Mouse (Mus musculus): Measurements from ENCODE around the gene Stx18. TPM values are rescaled to one million over a fixed set of nuclear protein-coding genes. Genes with fewer than 3 reads are reported as not detected.

Stx18 gene
- polyA plus RNA-seq, 1 experiment from 2014 or later = 69.3 TPM

DNA sequence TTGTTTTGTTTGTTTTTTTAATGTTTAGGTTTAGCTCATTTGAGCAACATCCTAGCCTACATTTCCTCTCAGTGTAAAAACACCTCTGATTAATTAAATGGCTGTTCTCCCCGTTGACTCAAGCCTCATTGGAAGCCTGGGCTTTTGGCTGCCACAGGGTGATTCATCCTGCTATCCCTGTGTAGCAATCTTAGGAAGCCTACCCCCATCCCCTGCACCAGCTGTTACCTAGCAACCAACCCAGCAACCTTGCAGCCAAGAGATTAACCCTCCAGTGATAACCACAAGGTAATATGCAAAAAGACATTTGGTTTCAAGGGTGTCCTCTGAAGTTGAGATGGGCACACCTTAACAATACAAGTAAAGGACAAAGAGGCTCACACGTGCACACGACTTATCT, 112.7 kb downstream of the Stx18 start:
- Histone ChIP-seq H3K4me3 (no peak overlapping the region), H3K4me1 (no peaks in the 10 kb centered on the region), H3K36me3 (peaks cover 99% of the 10 kb centered on the region), H3K9me3 (0 out of 2 replicates have a peak, but pooled peaks cover 11% of the 10 kb centered on the region), H3K27ac (no peak overlapping the region), H3K9ac (no peak overlapping the region), H3K27me3 (no peaks in the 10 kb centered on the region), H3K4me2 (replicated peaks) (no peak overlapping the region)
- 64% methylated on average over 3 of the region's 3 CpGs for WGBS
- no peak for ATAC-seq (ENCODE audit: low FRiP score, low read depth)

DNA sequence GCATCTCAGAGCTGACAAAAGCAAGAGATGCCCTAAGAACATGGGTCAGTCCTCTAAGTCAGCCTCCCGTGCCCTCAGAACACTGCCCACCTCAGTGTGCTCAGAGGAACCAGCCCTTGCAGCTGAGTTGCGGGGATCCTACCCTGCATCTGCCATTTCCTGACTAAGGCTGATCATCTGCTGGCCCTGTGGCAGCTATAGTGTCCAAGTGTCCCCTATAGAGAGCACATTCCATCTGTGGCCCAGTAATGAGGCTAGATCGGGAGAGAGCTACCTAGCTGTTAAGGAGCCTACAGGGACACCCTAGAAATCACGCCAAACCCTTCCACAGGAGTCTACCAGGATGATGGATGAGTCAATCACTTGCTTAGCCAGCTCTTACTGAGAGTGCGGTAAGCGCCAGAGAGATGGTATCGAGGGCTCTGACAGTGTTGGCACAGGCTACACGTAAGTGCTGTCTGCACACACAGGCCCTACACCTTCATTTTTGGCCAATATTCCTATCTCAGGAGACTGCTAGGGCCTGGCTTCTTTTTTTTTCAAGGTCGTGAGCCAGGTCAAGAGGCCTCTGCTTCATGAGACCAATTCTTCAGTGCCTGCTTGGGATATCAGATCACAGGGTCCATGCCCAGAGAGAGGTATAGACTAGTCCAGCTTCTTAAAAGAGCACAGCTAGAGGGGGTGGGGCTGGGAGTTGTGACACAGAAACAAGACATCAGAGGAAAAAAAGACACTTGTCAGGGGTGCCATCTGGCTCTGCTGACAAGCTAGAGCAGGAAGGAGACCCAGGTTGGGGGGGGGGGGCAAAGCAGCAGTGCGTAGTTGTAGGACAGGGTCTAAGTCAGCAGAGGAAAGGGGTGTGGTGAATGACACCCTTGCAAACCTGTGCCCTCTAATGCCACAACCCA, 113.9 kb downstream of the Stx18 start:
- Histone ChIP-seq H3K4me3 (no peak overlapping the region), H3K4me1 (peaks cover 5% of the 10 kb centered on the region), H3K9me3 (0 out of 2 replicates have a peak, but pooled peaks cover 11% of the 10 kb centered on the region), H3K36me3 (peaks cover 99% of the 10 kb centered on the region), H3K27ac (no peak overlapping the region), H3K27me3 (no peaks in the 10 kb centered on the region), H3K9ac (no peak overlapping the region), H3K4me2 (replicated peaks) (no peak overlapping the region)
- ATAC-seq (ENCODE audit: low FRiP score, low read depth) = no peak
- 85% methylated on average over 10 of the region's 10 CpGs for WGBS

GRCm38 (mm10) chr5:38153636-38154035, 115.1 kb downstream of the Stx18 start:
- no peak for ATAC-seq (ENCODE audit: low FRiP score, low read depth)

GRCm38 (mm10) chr5:38157481-38158020, 119.0 kb downstream of the Stx18 start:
- H3K27ac ChIP-seq = no peak overlapping the region
- peak overlapping the region; percentile 89 for H3K4me3 ChIP-seq
- peak overlapping the region; percentile 94 for H3K9ac ChIP-seq
- peaks cover 20% of the 10 kb centered on the region for H3K4me1 ChIP-seq
- peaks cover 25% of the 10 kb centered on the region for H3K27me3 ChIP-seq
- H3K9me3 ChIP-seq = no peaks in the 10 kb centered on the region
- no peak for ATAC-seq (ENCODE audit: low FRiP score, low read depth)
- H3K36me3 ChIP-seq = peaks cover 53% of the 10 kb centered on the region
- 66% methylated on average over 9 of the region's 9 CpGs for WGBS
- peak overlapping the region; percentile 84 for H3K4me2 ChIP-seq (replicated peaks)

More at GRCm38 (mm10) chr5:38153636-38154035, 115.1 kb downstream of the Stx18 start:
- peaks cover 92% of the 10 kb centered on the region for H3K36me3 ChIP-seq
- no peaks in the 10 kb centered on the region for H3K27me3 ChIP-seq
- no peak overlapping the region for H3K4me2 ChIP-seq (replicated peaks)
- H3K4me3 ChIP-seq = no peak overlapping the region
- H3K9me3 ChIP-seq = 0 out of 2 replicates have a peak, but pooled peaks cover 11% of the 10 kb centered on the region
- H3K9ac ChIP-seq = no peak overlapping the region
- peaks cover 12% of the 10 kb centered on the region for H3K4me1 ChIP-seq
- WGBS = 87% methylated on average over 5 of the region's 5 CpGs
- H3K27ac ChIP-seq = no peak overlapping the region

GRCm38 (mm10) chr5:38158501-38158946, 120.0 kb downstream of the Stx18 start:
- Histone ChIP-seq H3K27ac (peak overlapping the region; percentile 73; the same call in 1 of the 2 replicates), H3K9ac (peak overlapping the region; percentile 94), H3K4me3 (peak overlapping the region; percentile 89), H3K36me3 (peaks cover 43% of the 10 kb centered on the region), H3K27me3 (peaks cover 26% of the 10 kb centered on the region), H3K4me1 (peaks cover 20% of the 10 kb centered on the region), H3K9me3 (no peaks in the 10 kb centered on the region), H3K4me2 (replicated peaks) (peak overlapping the region; percentile 84)
- peak; percentile 30 for ATAC-seq (ENCODE audit: low FRiP score, low read depth)
- 2% methylated on average over 17 of the region's 17 CpGs for WGBS

DNA sequence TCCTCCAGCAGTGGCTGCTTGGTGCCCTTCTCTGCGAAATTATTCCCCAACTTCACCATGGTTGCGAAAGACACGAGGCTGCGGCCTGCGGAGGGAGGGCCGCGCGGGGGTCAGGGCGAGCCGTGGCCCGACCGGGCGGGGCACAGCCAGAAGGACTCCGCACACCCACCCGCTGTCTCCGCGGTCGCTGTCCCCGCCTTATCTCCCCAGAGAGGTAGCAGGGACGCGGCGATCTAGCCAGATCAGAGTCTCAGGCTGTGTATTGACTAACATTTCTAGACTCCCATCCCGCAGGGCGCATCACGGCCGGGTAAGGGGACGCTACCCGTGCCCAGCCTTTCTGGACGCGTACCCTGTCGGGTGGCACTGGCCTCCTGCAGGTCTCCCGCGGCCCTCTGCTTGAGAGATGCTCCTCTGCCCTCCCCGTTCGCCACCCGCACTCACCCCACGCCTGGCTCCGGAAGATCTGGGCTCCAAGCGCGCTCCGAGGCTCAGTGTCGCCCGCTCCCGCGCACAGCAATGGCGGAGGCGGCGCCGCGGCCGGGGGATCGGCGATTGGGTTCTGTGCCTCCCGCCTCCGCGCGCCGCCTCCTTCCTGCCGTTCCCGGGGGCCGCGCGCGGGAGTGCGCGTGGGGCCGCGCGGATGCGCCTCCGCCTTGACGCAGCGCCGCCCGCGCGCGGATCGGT, 120.5 kb downstream of the Stx18 start:
- peak; percentile 70 for ATAC-seq (ENCODE audit: low FRiP score, low read depth)
- peaks cover 20% of the 10 kb centered on the region for H3K4me1 ChIP-seq
- H3K9ac ChIP-seq = peak overlapping the region; percentile 94
- peaks cover 37% of the 10 kb centered on the region for H3K36me3 ChIP-seq
- WGBS = 1% methylated on average over 79 of the region's 79 CpGs
- peaks cover 26% of the 10 kb centered on the region for H3K27me3 ChIP-seq
- H3K9me3 ChIP-seq = no peaks in the 10 kb centered on the region
- H3K27ac ChIP-seq = peak overlapping the region; percentile 73; the same call in 1 of the 2 replicates
- H3K4me3 ChIP-seq = peak overlapping the region; percentile 89
- H3K4me2 ChIP-seq (replicated peaks) = peak overlapping the region; percentile 84

DNA sequence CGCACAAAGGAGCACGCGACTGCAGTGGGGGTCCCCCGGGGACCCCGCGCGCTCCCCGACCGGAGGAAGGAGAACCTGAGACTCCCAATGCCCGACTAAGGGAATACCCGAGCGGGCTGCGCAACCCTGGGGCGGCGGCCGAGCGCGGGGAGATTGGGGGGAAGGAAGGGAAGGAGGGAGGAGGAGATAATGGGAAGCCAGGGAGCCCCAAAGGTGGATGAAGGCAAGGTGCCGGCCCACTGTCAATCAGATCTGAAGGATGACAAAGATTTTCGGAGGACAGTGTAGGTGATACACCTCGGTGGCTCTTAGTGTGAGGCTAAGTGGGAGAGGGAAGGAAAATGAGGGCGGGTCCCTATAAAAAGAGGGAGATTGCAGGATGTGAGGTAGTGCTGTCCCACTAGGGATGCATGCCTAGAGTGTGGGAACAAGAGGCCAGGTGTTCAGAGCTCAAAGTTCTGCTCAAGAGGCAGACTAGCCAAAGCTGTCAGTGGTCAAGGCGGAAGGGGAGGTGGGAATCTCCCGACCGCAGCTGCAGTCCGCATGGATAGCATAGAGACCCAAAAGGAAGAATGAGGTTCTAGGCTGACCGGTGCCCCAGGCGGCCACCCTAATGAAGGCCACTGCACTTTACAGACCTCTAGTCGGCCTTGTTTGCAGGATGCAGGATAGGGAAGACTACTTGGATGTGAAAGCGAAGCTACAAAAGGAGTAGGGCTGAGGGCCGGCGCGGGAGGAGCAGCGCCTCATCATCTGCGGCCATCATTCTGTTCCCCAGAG, 121.3 kb downstream of the Stx18 start, which contains the start of gene Nsg1:
Nsg1 (minus strand) TSS at position 274 of the 780 bp plus-strand sequence.
- H3K4me3 ChIP-seq = peak within 1 kb of the TSS; percentile 89
- H3K36me3 ChIP-seq = peaks cover 30% of the 10 kb centered on the region
- peak within 1 kb of the TSS; percentile 94 for H3K9ac ChIP-seq
- peak within 1 kb of the TSS; percentile 84 for H3K4me2 ChIP-seq (replicated peaks)
- peak within 1 kb of the TSS; percentile 73; the same call in 1 of the 2 replicates for H3K27ac ChIP-seq
- peak; percentile 45; the same call in 1 of the 2 replicates for ATAC-seq (ENCODE audit: low FRiP score, low read depth)
- H3K9me3 ChIP-seq = no peaks in the 10 kb centered on the region
- H3K27me3 ChIP-seq = peaks cover 26% of the 10 kb centered on the region
- peaks cover 20% of the 10 kb centered on the region for H3K4me1 ChIP-seq
- 10% methylated on average over 35 of the region's 35 CpGs for WGBS

GRCm38 (mm10) chr5:38168497-38168896, 130.0 kb downstream of the Stx18 start:
- 77% methylated on average over 11 of the region's 11 CpGs for WGBS
- no peak for ATAC-seq (ENCODE audit: low FRiP score, low read depth)

DNA sequence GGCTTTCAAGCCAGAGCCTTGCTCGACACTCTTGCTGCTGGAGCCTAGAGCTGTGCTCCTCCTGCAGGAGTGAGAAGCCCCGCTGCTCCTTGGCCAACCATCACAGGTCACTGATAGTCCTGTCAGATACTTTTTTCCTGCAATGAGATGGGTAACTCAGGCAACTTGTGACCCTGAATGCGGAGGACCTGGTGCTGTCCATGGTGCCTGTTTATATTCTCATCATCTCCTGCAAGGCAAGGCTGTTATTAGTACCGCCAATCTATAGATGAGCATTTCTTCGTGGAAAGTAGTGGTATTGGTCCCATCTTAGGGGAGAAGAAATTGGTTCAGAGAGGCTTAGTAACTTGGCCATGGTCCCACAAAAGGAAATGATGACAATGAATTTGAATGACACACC, 135.2 kb downstream of the Stx18 start:
- ATAC-seq (ENCODE audit: low FRiP score, low read depth) = no peak
- H3K4me2 ChIP-seq (replicated peaks) = no peak overlapping the region
- H3K27me3 ChIP-seq = no peaks in the 10 kb centered on the region
- no peaks in the 10 kb centered on the region for H3K36me3 ChIP-seq
- no peak overlapping the region for H3K4me3 ChIP-seq
- H3K9me3 ChIP-seq = no peaks in the 10 kb centered on the region
- no peaks in the 10 kb centered on the region for H3K4me1 ChIP-seq
- WGBS = 47% methylated on average over 5 of the region's 5 CpGs
- H3K27ac ChIP-seq = no peak overlapping the region
- no peak overlapping the region for H3K9ac ChIP-seq

More at GRCm38 (mm10) chr5:38168497-38168896, 130.0 kb downstream of the Stx18 start:
- no peak overlapping the region for H3K9ac ChIP-seq
- no peak overlapping the region for H3K4me2 ChIP-seq (replicated peaks)
- no peaks in the 10 kb centered on the region for H3K27me3 ChIP-seq
- no peaks in the 10 kb centered on the region for H3K4me1 ChIP-seq
- H3K4me3 ChIP-seq = no peak overlapping the region
- no peaks in the 10 kb centered on the region for H3K36me3 ChIP-seq
- H3K27ac ChIP-seq = no peak overlapping the region
- no peaks in the 10 kb centered on the region for H3K9me3 ChIP-seq

DNA sequence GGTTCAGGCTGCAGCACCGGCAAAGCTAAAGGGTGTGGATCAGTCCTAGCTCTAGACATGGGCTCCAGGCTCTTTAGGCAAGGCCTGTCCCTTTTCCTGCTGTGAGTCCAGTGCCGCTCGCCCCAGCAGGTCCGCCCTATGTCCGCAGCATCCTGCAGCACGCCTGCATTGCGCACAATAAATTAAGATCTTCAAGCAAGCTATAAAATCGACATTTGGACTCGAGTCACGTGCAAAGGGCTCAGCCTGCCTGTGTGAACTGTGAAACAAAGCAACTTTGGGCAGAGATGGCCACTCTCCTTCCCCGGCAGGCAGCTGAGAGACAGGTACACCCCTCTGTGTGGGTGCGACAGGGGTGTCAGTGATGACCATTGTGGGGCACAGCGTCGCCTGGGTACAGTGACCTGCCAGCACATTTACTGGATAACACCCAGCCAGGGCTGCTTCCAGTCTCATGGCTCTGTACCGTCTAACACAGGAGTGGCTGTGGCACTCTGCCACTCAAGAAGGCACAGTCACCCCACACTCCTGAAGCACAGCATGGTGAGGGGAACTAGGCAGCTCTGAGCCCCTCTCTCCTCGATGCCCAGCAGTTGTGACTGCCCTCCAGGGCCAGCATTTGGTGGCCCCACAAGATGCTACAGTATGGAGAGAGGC, 135.8 kb downstream of the Stx18 start:
- no peak overlapping the region for H3K27ac ChIP-seq
- no peaks in the 10 kb centered on the region for H3K27me3 ChIP-seq
- ATAC-seq (ENCODE audit: low FRiP score, low read depth) = no peak
- no peaks in the 10 kb centered on the region for H3K9me3 ChIP-seq
- H3K4me3 ChIP-seq = no peak overlapping the region
- H3K4me1 ChIP-seq = no peaks in the 10 kb centered on the region
- WGBS = 68% methylated on average over 16 of the region's 16 CpGs
- H3K9ac ChIP-seq = no peak overlapping the region
- H3K36me3 ChIP-seq = no peaks in the 10 kb centered on the region
- no peak overlapping the region for H3K4me2 ChIP-seq (replicated peaks)
